Mouse (Mus musculus) gastrocnemius, adult 8-10 months (tissue): ENCODE measurements at regions not wholly inside any gene's neighbourhood (a gene's known extent, or its start where the extent isn't known, plus 50 kb on each side); places are given as distances from the start of the nearest gene placed in this dataset.

Source experiments
- DNase-seq, 2 experiments: peaks; one replicate each; pipeline ENCODE4 v3.0.0; 2022; ENCODE audit warnings: low spot score in 2 of 2

DNA sequence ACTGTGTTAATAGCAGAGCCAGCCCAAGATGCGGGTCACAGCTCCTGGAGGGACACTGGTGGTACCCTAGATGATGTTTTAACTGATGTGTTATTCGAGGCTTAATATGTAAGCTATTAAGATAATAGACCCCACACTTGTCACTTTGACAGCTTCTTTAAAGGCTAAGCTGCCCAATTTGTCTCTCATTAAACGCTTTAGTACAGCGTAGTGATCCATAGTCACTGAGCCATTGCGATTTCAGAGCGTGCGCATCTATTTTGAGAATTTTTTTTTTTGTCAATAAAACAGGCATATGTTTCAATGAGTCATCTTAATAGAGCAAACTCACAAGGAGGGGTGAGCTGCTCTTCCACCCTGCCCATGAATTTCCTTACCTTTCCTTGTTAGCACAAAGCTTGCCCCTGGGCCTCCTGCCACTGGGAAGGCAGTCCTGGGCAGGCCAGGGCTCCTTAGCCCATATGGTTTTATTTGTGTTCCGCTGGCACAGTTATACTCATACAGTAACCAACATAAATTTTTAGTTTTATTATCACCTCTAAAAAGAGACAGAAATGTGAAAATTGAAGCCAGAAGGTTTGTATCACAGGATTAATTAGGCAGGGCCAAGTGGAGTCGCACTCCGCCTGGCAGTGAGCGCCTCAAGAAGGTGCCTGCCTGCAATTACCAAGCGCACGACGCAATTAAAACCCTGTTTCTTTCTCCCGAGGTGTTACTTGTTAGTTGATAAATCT is 294.3 kb downstream of the Etv1 start:
- no peak for DNase-seq

- no peak for DNase-seq
Measured at GRCm38 (mm10) chr12:39086285-39086684, 307.1 kb downstream of the Etv1 start.

DNA sequence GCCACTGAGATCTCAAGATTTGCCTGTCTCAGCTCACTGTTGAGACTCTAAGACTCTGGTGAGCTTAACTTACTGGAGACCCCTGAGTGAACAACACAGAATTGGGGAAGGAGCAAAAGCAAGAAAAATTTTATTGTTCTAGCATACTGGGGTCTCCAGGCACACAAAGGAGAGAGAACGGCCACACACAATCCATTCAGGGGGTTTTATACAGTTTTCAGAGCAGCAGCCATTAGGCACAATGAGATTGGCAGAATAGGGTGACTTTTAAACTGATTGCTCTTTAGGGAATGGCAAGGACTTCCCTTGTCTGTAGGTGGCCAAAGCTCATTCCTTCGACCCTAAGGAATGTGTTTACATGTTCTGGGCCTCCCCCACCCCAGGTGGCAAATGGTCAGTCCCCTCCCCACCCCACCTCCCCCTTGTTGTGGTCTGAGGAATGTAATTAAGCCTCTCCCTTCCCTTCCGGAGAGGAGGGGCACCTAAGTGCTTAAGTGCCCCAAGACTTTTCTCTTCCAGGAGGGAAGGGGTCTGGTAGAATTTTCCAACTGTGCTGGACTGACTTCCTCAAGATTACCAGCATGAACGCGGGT is 315.6 kb downstream of the Etv1 start:
- no peak for DNase-seq

- no peak for DNase-seq
Measured at GRCm38 (mm10) chr12:39123391-39124095, 344.4 kb downstream of the Etv1 start.

DNA sequence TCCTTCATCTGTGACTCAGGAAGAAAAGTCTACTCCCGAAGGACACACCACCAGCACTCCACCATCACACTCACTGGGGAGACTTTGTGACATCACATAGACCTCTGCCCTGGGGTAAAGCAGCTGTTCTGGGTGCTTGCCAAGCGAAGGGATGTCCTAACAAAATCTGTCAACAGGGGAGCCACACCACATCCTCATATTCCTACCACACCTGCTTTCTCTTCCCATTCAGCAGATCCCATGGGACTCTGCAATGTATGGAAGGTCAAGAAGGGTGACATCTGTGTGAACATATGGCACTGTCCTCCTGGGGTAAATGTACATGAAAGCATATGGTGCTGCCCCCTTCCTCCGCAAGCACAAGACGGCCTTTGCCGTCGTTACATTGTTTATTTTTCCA is 375.5 kb downstream of the Etv1 start:
- no peak for DNase-seq

DNA sequence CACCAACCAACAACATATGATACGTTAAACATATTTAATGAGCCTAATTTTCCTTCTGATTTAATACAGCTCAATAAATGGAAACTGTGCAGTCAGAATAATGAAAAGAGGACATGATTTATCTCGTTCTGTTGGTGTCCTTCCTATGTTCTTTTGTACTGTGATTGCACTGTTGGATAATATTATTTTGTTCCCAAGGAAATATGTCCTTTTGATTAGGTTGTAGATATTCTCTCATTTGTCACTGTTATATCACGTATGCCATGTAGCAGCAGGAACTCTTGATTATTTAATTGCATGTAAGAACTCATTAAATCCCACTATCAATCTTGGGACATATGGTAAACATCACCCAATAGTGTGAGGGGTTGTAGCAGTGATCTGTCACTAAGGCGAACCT is 397.8 kb downstream of the Etv1 start:
- DNase-seq = no peak

DNA sequence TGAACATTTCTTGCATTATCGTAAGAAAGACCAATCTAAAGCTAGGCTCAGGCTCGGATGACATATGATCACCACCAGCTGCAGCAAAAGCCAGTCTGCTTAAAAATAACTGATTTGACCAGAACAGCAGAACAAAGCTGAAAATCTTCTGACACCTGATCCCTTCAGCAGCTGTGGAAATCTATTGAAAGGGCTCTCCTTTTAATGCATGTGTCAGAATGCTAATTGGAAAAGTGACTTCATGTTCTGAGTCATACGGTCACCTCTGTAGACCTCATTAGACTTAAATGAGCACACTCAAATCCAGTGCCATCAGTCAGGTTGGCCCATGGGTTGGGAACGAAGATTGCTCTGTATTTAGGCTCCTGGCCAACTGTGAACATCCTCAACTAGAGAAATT is 444.9 kb downstream of the Etv1 start:
- DNase-seq = no peak

DNA sequence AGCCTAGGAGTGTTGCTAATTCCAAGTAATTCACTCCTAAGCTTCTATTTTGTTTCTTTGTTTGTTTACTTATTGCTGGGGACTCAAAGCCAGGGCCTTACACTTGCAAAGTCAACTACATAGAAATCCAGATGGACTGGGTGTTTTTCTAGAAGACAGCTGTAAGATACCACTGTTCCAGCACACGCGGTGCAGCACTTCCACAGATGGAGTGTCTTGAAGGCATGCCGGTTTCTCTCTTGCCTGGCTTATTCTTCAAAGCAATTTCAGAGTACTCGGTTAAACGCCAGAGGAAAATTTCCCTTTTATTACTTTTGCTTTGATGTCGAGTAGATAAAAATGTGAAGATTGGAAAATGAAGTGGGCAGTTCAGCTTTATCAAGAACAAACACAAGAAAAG is 477.4 kb downstream of the Etv1 start:
- DNase-seq = no peak

DNA sequence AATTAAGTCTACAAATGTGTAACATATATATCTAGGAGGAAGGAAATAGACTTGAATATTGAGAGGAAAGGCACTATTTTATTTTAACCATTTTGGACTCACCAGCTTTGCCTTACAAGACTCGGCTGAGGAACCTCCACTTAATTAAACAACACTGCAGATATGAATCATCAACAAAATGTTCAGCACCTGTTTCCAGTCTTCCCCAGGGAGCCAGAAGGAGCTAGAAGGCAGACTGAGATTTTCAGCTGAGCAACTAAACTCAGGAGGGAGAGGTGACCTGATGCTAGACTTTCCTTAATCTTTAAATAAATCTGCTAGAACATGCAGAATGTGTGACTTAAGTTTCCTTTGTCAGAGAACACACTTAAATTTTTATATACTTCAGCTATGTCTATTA is 478.4 kb downstream of the Etv1 start:
- DNase-seq = no peak

- DNase-seq = no peak
Measured at GRCm38 (mm10) chr12:39289676-39290075, 510.5 kb downstream of the Etv1 start.

DNA sequence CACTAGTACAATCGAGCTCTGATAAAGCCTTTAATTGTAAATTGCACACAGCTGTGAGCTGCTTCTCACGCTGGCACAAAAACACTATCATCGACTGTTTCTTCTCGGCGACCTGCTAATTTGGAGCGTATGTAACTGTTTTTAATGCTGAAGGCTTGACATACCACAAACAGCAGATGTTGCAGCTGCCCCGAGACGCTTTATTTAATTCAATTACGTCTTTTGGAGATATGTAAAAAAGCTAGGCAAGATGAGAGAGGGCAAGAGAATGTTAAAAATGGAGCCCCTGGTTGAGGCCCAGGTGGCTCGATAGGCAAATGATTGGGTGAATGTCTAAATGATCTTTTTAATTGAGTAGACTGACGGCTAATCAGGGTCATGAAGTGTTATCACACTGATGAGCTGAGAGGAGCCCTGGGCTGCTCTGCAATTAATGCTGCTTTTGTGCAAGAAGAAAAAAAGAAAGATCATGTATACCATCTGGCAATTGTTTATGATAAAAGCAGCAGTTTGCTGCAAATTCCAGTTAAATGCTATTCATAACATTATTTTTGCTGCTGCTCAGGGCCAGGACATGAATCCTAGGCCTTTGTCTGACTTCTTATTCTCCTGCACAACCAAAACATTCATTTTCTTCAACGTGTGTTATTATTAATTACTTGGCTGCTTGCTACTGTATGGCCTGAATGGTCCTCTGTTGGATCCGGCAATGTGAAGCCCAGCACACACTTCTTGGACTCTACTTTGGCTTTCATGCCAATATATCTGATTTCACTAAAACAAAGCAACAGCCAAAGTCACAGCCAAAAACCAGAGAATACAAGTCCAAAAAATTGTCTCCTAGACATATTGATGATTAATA is 522.4 kb downstream of the Etv1 start:
- no peak for DNase-seq

DNA sequence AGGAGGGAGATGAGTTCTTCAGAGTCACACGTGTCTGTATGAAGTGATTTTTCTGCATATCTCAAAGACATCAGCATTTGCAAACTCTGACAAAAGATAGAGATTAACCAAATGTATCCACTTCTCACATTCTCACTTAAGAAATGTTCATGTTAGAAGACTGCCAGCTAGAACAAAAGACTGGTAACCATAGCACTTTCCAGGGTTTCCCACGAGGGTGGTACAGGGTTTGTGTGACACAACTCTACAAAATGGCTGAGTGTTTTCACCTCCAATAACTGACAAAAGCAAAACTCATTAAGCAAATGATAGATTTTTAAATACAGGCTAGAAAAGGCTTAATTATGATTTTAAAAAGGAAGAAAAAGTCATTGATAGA is 523.0 kb downstream of the Etv1 start:
- no peak for DNase-seq

GRCm38 (mm10) chr12:39307746-39308145 is 528.6 kb downstream of the Etv1 start:
- DNase-seq = no peak

GRCm38 (mm10) chr12:39309905-39310304 is 530.7 kb downstream of the Etv1 start:
- no peak for DNase-seq

DNA sequence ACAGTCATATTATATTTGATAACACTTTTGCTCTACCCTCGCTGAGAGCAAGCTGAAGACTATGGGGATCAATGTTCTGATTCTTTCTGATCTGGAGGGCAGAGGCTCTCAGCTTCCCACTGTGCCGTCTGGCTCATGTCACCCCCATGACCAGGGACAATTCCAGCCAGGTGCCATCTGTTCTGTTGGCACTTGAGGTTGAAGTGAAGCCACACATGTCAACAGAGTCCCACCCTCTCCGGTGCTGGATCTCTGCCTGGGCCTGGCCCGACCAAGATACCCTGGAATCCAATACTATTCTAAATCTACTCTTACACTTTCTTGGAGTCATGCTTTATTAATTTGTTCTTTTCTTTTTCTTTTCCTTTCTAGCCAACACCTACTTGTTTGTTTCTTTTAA is 538.0 kb downstream of the Etv1 start:
- peak; percentile 3 to 40 for DNase-seq

- no peak for DNase-seq
Measured at GRCm38 (mm10) chr12:39321453-39321852, 542.3 kb downstream of the Etv1 start.

DNA sequence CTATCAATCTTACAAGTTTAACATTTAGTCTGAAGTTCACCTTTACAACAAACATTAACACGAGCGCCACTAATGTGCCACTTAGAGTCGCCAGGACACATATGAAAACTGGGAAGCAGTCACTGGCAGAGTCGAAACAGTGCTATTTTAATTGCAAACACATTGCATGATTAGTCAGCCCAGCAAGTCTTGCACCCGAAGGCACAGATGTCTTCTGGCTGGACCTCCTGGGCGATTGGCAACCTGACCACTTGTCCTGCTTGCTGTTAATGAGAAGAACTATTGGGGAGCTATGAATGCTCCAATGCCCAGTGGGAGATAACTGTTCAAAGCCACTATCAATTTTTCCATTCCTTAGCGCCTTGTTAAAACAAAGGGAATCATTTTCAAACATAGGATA is 547.0 kb downstream of the Etv1 start:
- DNase-seq = no peak

DNA sequence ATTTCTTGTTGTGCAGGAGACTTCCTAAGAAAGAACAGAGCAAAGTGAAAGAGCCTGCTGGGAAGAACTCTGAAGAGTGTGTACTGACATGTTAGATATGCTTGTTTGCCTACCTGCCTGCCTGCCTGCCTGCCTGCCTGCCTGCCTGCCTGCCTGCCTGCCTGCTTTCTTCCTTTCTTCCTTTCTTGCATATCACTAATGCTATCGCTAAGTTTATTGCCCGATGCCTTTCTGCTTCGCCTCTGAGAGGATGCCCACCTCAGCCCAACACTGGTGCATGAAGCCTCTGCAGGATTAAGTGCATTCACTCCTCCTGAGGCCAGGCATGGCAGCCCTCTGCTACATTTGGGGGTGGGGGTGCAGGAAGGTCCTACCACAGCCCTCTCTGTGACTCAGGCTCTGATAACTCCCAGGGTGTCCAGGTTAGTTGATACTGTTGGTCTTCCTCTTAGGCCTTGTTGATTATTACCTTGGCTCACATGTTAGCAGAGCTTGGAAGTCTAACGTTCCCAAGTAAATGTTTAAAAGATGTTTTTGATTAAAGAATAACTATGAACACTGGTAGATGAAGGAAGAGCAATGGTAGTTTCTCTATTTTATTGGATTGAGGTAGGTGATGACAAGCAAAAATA is 547.6 kb downstream of the Etv1 start:
- no peak for DNase-seq

DNA sequence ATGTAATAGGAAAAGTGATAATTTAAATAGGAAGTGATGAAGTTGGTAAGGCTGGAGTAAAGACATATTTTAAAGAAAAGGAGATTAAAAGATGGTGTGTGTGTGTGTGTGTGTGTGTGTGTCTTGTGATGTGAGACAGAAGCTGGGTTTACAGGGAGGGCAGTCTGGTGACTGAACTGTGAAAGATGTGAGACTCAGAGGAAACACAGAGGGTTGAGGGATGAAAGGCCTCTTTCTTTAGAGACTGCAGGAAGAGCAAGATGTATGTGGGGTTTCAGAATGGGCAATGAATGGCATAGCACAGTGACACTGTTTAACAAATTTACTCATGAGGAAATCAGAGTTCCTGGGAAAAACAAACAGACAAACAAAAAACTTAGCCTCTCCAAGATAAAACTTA is 549.2 kb downstream of the Etv1 start:
- DNase-seq = no peak

DNA sequence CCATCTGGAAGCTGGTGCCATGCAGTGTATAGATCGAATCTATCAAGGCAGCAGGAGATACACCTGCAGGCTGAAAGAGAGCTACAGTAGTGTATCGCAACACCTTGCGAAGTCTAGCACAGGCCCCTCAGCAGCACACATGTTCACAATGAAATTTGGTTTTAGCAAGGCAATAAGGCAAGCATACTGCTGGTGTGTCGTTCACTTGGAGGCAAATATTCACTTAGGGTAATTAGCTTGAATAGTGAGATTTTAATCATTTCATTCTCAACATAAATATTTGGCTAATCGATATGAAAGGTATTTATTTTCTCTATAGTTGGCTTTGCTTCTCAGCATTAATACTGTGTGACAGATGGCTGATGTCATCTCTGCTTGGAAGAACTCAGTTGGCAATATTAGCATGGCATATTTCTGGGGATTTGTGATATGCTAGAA is 559.9 kb downstream of the Etv1 start:
- no peak for DNase-seq

- no peak for DNase-seq
Measured at GRCm38 (mm10) chr12:39341751-39342271, 562.6 kb downstream of the Etv1 start.
